Mouse (Mus musculus): ENCODE measurements around the gene Ptpn6.
A peak's percentile ranks its signal among the peaks of the same experiment; 100 is the strongest.

Gene Ptpn6

GRCm38 (mm10) chr6:124731038-124731437 lies 7.5 kb downstream of the Ptpn6 start:
- no peak for DNase-seq (ENCODE audit: inconsistent age in 2 of 2, low spot score in 1 of 2)

GRCm38 (mm10) chr6:124729850-124730705 lies 8.4 kb downstream of the Ptpn6 start:
- DNase-seq (ENCODE audit: inconsistent age in 2 of 2, low spot score in 1 of 2): no peak

GRCm38 (mm10) chr6:124728621-124729020 lies 9.9 kb downstream of the Ptpn6 start:
- DNase-seq (ENCODE audit: inconsistent age in 2 of 2, low spot score in 1 of 2): peak; percentile 84 to 90

GRCm38 (mm10) chr6:124724472-124724871 lies 14.0 kb downstream of the Ptpn6 start:
- DNase-seq (ENCODE audit: inconsistent age in 2 of 2, low spot score in 1 of 2): no peak

GRCm38 (mm10) chr6:124723541-124723940 lies 15.0 kb downstream of the Ptpn6 start:
- DNase-seq (ENCODE audit: inconsistent age in 2 of 2, low spot score in 1 of 2): no peak

- DNase-seq (ENCODE audit: inconsistent age in 2 of 2, low spot score in 1 of 2): no peak
These were observed 15.5 kb downstream of the Ptpn6 start for GRCm38 (mm10) chr6:124722876-124723473.

- DNase-seq (ENCODE audit: inconsistent age in 2 of 2, low spot score in 1 of 2): no peak
These were observed 17.6 kb downstream of the Ptpn6 start for GRCm38 (mm10) chr6:124720904-124721303.

GRCm38 (mm10) chr6:124719354-124719978 lies 19.0 kb downstream of the Ptpn6 start:
- DNase-seq (ENCODE audit: inconsistent age in 2 of 2, low spot score in 1 of 2): no peak

GRCm38 (mm10) chr6:124718703-124719102 lies 19.8 kb downstream of the Ptpn6 start:
- no peak for DNase-seq (ENCODE audit: inconsistent age in 2 of 2, low spot score in 1 of 2)

- DNase-seq (ENCODE audit: inconsistent age in 2 of 2, low spot score in 1 of 2): peak; percentile 63 to 72
These were observed 20.5 kb downstream of the Ptpn6 start for GRCm38 (mm10) chr6:124717968-124718367.

GRCm38 (mm10) chr6:124716864-124717490 lies 21.5 kb downstream of the Ptpn6 start:
- DNase-seq (ENCODE audit: inconsistent age in 2 of 2, low spot score in 1 of 2): peak; percentile 61 to 81

- DNase-seq (ENCODE audit: inconsistent age in 2 of 2, low spot score in 1 of 2): no peak
These were observed 25.6 kb downstream of the Ptpn6 start for GRCm38 (mm10) chr6:124712918-124713317.

- peak; percentile 99 for DNase-seq (ENCODE audit: inconsistent age in 2 of 2, low spot score in 1 of 2)
These were observed 26.4 kb downstream of the Ptpn6 start, which contains the start of the genes Emg1 and Phb2 for GRCm38 (mm10) chr6:124711824-124712782. Gene Emg1 (minus strand): TSS chr6:124712178. Gene Phb2 (plus strand): TSS chr6:124712336.

GRCm38 (mm10) chr6:124708289-124708889 lies 30.1 kb downstream of the Ptpn6 start:
- DNase-seq (ENCODE audit: inconsistent age in 2 of 2, low spot score in 1 of 2): no peak

- no peak for DNase-seq (ENCODE audit: inconsistent age in 2 of 2, low spot score in 1 of 2)
These were observed 32.4 kb downstream of the Ptpn6 start for GRCm38 (mm10) chr6:124706061-124706627.

- DNase-seq (ENCODE audit: inconsistent age in 2 of 2, low spot score in 1 of 2): no peak
These were observed 34.1 kb downstream of the Ptpn6 start for GRCm38 (mm10) chr6:124704417-124704816.

- no peak for DNase-seq (ENCODE audit: inconsistent age in 2 of 2, low spot score in 1 of 2)
These were observed 34.7 kb downstream of the Ptpn6 start for GRCm38 (mm10) chr6:124703789-124704188.

GRCm38 (mm10) chr6:124702784-124703103 lies 35.8 kb downstream of the Ptpn6 start:
- DNase-seq (ENCODE audit: inconsistent age in 2 of 2, low spot score in 1 of 2): peak; percentile 61 to 88

- DNase-seq (ENCODE audit: inconsistent age in 2 of 2, low spot score in 1 of 2): peak in 1 of 2 experiments; percentile 54
These were observed 36.3 kb downstream of the Ptpn6 start for GRCm38 (mm10) chr6:124702102-124702783.

Measured in adrenal gland, adult (tissue).